Mouse (Mus musculus) lung, postnatal 10 days (tissue): ENCODE results near the gene Dtnb.

Experiments
- DNase-seq: peaks from one replicate; pipeline ENCODE4 v3.0.0; 2021

The Dtnb gene

DNA sequence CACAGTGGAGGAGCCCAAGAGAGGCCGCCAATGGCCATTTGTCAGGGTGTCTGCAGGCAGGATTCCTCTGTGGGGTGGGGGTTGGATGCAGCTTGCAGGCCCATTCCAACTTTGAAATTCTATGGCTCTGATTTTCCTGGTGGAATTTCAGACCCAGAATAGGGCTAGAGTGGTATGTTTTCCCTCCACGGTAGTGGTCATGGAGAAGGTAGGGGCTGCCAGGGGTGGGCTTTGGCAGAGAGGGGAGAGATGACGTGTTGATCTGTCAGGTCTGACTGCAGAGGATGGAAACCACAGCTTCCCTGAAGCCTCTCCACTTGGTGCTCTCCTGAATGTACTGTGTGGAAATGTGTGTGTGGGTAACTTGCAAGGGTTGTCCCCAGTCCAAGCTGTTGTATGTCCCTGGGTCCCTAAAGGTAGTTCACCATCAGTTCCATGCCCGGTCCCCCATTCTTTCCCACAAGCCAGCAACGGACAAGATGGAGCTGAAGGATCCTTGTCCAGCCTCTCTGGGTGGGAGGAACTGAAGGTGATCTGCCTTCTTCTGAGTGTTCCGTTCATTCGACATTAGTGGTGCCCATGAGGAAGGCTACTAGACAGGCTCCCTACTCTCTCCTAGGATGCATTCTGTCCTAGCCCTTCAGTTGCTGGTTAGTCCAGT lies 237.5 kb downstream of the Dtnb start:
- no peak for DNase-seq

DNA sequence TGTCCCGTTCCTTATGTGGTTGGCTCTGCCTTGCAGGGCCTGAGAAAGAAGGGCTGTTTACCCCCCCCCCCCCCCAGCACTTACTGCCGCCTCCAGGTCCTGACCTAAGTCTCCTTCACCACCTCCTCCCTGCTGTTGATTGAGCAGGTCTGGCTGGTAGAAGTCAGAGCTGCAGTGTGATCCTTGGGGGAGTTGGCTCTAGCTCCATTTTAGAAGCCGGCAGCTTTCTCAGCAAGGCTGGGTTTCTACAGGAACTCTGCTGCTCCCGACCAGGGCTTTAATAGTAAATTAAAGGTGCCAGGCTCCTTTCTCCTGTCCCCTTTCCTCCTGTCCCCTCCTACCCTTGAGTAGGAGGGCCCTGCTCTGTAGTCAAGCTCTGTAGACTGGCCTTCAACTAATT lies 238.3 kb downstream of the Dtnb start:
- DNase-seq = peak; percentile 50

DNA sequence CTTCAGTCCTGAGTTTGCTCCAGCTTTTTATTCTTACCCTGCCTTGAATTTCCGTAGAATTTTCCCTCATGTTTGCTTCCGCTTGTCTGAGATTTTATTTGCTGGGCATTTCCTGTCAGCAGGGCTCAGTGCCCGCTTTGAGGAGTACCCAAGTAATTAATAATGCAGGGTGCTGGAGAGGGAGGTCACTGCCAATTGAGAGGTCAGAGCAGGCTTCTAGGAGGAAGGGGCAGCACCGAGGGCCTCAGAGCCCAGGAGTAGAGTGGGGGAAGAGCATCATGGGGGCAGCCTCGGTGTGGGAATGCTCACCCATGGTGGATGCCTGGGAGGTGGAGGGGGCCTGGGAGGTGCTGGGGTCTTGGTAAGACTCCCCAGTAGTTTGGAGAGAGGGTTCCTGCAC lies 239.4 kb downstream of the Dtnb start:
- peak; percentile 52 for DNase-seq

DNA sequence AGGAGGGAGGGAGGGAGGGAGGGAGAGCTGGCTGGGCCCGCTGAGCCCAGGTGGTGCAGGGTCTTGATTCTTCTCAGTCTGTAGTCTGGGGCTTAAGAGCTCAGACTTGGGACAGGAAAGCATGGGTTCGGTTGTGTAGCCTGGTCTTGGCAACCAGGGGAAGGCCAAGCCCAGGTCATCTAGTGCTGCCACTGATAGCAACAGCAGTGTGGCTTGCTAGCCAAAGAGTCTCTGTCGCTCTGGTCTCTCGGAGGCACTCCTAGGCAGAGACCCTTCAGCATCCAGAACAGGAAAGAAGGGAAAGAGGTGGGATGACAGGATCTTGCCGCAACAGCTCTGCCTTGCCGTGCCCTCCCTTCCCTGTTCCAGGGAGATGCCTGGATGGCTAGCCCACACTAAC lies 240.1 kb downstream of the Dtnb start:
- no peak for DNase-seq

DNA sequence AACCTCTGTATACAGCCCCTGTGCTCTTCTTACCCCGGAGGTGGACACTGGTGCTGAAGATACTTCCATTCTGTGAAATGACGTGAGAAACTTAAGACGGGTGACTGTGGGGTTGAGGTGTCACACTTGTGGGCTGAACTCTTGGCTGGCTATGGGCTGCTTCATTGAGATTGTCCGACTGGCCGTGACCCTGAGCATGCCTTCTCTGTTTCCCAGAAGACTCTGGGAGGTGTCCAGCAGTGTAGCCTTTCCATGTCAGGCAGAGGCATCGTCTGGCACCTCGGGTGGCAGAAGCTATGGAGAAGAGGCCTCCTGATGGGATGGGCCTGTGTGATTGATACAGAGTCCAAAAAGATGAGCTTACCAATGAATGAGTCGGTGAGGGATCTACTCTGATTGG lies 241.0 kb downstream of the Dtnb start:
- no peak for DNase-seq

DNA sequence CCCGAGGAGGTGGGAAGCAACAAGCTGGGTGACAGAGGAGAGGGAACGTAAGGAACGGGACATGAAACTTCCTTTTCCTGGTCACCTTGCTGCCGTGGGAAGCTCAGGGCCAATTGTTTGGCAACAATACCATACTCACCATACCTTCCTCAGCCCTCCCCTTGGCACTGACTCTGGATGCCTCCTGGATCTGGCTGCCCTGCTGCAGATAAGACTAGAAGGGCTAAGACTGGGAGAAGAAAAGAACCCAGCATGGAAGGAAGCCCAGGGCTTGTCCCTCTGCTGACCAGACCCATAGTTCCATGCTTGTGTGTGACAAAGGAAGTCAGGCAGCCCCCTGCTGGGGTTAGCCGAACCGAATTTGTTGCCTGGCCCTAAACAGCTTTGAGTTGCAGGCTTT lies 243.2 kb downstream of the Dtnb start:
- DNase-seq = no peak

DNA sequence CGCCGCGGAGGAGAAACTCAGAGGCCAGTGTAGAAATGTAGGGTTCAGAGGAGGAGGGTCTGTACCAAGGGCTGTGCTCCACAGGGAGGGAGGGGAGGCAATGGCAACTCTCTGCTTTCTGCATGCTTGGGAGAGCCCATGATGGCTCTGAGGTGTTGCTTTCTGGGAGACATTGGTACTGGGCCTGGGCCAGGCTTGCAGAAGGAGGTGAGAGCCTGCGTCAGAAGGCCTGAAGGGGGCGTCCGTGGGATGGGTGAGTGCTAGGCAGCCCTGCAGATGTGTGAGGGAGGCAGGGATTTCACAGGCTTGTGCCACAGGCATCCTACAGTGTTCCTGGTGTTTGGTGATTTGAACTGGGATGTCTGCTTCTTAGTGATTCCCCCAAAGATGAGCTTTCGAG lies 244.9 kb downstream of the Dtnb start:
- DNase-seq = peak; percentile 48

DNA sequence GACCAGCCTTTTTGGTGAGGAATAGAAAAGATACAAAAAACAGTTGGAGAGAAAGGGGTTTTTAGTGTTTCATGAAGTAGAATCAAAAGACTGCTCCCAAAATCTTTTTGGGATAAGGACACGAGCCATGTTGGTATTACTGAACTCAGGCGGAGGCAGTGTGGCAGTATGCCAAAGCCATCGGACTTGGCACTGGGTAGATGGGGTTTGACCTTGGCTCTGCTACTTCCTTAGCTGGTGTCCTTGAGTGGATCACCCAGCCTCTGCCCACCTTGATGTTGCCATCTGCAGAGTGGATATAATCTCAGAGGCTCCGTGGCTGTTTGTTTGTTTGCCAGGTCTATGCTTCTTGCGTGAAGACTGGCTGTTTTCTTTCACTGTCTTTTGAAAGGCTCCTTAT lies 245.4 kb downstream of the Dtnb start:
- DNase-seq = peak; percentile 28

DNA sequence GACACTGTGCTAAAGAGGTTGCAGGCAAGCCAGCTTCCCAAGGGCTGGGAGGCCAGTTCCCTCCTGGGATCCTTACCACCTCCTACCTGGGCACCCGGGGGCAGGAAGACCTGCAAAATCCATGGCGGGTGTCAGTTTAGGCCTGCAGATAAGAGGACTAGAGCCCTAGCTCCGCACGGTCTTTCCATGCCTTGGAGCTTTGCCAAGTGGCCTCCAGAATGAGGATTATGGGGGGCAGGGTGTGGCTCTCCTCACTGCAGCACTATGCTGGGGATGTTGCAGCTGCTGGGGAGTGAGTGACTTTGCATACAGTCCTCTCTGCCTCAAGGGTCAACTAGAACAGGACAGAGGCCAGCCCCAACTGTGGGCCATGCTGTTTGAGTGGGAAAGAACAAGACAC lies 247.7 kb downstream of the Dtnb start:
- peak; percentile 29 for DNase-seq

DNA sequence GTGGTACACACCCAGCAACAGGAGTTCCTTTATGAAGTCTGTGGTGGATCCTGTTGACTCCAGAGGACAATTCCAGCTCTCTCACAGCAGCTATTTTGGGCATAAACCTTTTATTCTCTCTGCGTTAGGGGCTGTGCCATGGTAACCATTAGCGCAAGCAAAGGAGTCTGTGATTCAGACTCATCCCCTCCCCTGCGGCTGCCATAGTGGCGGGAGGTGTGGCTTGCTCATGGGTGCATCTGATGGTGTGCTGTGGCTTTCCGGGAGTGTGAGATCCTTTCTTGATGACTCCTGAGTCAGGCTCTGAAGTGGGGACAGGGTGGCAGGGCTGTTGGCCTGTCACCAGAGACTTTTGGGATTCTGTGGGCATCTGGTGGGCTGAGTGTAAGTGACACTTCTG lies 251.2 kb downstream of the Dtnb start:
- no peak for DNase-seq

DNA sequence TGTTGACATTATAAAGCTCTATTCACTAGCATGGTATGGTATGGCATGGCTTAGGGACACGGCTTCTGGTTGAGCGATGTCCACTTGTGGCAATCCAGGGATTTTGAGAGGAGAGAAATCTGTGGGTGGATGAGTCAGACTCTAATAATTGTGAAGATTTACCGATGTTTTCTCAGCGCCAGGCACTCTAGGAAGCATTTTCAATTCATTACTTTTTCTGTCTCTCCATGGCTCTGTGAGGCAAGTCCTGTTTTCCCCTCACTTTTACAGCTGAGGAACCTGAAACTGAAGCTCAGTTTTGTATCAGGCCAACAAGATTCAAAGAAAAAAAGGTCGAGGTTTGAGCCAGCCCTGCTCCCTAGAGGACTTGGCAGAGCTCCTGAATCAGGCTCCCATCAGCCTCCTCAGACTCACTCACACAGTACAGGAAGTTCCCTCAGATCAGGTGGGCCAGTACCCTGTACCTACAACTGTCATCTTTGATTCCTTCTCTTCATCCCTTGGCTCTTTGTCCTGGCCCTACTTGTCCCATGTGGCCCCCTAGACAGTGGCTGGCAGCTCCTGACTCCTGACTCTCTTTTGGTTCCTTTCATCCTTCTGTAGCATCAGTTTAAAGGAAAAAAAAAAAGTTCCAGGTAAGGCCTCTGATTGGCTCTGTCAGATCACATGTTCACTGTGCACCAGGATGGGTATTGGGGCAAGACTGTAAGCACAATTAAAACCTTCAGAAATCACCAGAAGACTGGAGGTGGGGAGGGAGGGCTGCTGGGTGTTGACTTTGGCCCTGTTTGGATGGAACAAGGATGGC lies 252.9 kb downstream of the Dtnb start:
- no peak for DNase-seq

DNA sequence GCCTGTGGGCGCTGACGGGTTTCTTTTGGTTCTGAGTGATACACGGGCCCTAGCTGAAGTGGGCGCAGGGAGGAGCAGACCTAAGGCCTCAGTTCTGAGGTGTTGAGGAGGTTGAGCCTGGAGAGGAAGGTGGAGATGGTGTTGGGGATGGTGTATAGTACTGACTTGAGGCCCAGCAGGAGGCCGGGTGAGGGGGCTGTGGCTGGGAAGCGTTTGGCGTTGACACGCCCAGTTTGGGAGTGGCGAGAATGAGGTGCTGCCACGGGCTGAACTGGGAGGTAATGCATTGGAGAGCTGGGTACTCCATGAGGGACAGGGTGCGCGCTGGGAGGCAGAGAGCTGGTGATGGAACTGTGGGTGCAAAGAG lies 253.5 kb downstream of the Dtnb start:
- no peak for DNase-seq

DNA sequence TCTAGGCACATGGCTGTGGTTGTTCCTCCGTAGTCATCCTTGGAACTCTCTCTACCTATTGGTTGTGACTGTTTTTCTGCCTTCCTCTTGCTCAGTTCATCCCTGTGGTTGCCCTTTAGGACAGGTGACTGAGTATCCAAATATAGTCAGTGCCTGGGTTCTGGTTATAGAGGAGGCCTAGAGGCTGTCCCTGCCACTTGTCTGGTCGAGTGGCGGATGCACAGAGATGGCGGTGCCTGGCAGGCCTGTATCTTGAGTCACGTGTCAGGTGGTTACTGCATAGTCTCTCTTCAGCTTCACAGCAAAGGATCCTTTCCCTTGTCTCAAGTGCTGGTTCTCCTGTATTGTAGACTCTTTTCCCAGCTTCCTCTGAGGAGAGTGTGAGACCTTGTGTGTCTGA lies 255.6 kb downstream of the Dtnb start:
- DNase-seq = no peak
